Comparison of ENCODE assay signal across 8 mouse cellular contexts in the genomic region with DNA sequence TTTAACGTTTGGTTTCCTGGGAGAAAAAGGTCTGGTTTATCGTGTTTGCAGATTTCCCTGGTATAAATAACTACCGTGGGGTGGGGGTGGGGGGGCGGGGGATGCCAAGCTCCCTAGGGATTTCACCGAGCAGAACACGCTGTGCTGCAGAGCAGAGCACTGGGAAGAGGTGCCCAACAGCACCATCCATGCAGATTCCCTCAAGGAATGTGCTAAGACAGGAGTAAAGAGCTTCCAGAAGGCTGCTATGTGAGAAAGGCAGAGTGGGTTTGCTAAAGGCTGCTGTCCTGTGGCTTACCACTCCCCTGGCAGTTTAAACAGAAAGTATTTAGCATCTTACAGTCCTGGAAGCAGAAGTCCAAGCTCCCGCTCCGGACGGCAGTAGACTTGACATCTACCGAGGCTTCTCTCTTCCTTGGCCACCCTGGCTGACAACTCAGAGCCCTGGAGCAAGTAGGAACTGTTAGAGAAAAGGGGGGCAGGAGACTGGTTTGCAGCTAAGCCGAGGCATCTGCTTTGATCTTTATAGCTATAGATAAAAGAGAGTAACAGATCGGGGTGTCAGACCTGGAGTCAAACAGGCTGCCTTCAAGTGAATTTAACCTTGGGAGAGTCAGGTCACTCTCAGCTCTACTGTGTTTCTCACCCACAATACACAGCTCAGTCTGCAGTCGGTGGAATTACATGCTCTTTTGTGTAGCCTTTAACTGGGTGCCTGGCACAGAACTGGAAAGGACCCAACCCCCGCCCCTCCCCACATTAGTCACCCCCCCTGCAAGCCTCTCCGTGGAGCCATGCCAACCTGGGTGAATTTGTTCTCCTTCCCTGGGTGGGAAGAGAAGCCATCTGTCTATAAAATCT.
DNase-seq lines count a peak whose midpoint lies in the region; ATAC-seq lines count a peak whose summit lies in the region.

No protein-coding gene starts in this region.

- peak; percentile 71 for ATAC-seq in frontal cortex, adult (ENCODE audit: low TSS enrichment)
- ATAC-seq in forebrain, embryonic 12.5 days (ENCODE audit: low FRiP score), result no peak
- no peak for ATAC-seq in megakaryocyte, adult 5-6 weeks (ENCODE audit: poor library complexity, severe bottlenecking)

- 50% methylated on average over 15 of the region's 15 CpGs for WGBS in forebrain, embryonic 12.5 days

- no peak overlapping the region for H3K4me2 ChIP-seq in forebrain, embryonic 12.5 days

- no peaks in the 10 kb centered on the region for H3K36me3 ChIP-seq in forebrain, embryonic 12.5 days (replicated peaks)

- H3K27ac ChIP-seq in forebrain, embryonic 12.5 days, result peak overlapping the region; percentile 39; the same call in 1 of the 2 replicates

- no peak for DNase-seq in frontal cortex, postnatal 10 days (ENCODE audit: low spot score in 2 of 2)
- peak; percentile 54 for DNase-seq in Muller cell, postnatal 12 days (ENCODE audit: inconsistent ontology term)
- peak; percentile 60 to 87 for DNase-seq in layer of hippocampus, adult 18-20 months (ENCODE audit: low spot score in 2 of 2)
- peak; percentile 26 for DNase-seq in neural tube, embryonic 10.5 days (ENCODE audit: extremely low spot score, low spot score)
- DNase-seq in lung, postnatal 25 days (ENCODE audit: low spot score), result no peak

- H3K9me3 ChIP-seq in forebrain, embryonic 12.5 days, result no peaks in the 10 kb centered on the region

- peaks cover 25% of the 10 kb centered on the region for H3K4me1 ChIP-seq in forebrain, embryonic 12.5 days

- H3K27me3 ChIP-seq in forebrain, embryonic 12.5 days, result no peaks in the 10 kb centered on the region

- no peak overlapping the region for H3K9ac ChIP-seq in forebrain, embryonic 12.5 days

- no peak overlapping the region for H3K4me3 ChIP-seq in forebrain, embryonic 12.5 days (replicated peaks)

Comparison
In these comparisons a context has a peak if more than half of its experiments do, and no peak if none do; other contexts are left out.
1. DNase-seq: peak in Muller cell, postnatal 12 days (single experiment), layer of hippocampus, adult 18-20 months (2 of 2) and neural tube, embryonic 10.5 days (single experiment); none in frontal cortex, postnatal 10 days (0 of 2) and lung, postnatal 25 days (single experiment).